Mouse (Mus musculus): ENCODE measurements around the gene Olfr723. TPM values are rescaled to one million over a fixed set of nuclear protein-coding genes. Genes with fewer than 3 reads are reported as not detected.
"Not testable (repeated sequence)": the region's sequence is repeated elsewhere in the genome, so short reads cannot be mapped to it uniquely, and the experiment has no call there.

The Olfr723 gene
- total RNA-seq (2014; rRNA removed; ENCODE audit: low replicate concordance) (not detected in 2 replicates), polyA plus RNA-seq (2015; fragmentation: Nextera tagmentation; extraction: Ambion mirVana) (not detected in 2 replicates)

DNA sequence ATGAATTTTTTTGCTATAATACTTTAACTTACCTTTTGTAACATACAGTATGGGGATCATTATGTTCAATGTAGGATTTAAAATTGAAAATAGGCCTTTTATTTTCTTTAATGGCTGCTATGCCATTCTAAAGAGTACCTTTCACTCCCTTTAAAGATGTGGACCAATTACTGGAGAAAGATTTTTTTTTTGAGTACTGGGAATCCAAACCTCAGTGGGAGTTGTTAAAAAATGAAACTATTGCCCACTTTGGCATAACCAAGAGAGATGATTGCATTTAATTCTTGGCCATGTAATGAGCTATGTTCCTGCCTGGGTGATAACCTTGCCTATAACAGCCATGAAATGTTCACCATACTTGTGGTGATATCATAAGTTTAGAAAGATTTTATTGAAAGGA, at the start of gene Olfr723:
Gene Olfr723 (minus strand): TSS at position 101 of the 400 bp plus-strand sequence.
- H3K36me3 ChIP-seq (replicated peaks; ENCODE audit: control insufficient read depth, insufficient read depth, low read length); H3K4me3 ChIP-seq (ENCODE audit: low read depth, low read length); H3K4me1 ChIP-seq (ENCODE audit: control insufficient read depth, insufficient read depth); H3K9me3 ChIP-seq (replicated peaks; ENCODE audit: control insufficient read depth, low read length); ATAC-seq (ENCODE audit: insufficient read depth, low read depth); DNase-seq (ENCODE audit: low spot score); H3K4me2 ChIP-seq (ENCODE audit: low read depth, low read length); H3K27ac ChIP-seq (ENCODE audit: low read depth); H3K9ac ChIP-seq (replicated peaks; ENCODE audit: low read depth, low read length); H3K27me3 ChIP-seq (ENCODE audit: control insufficient read depth, insufficient read depth, low read length): not testable (repeated sequence)

DNA sequence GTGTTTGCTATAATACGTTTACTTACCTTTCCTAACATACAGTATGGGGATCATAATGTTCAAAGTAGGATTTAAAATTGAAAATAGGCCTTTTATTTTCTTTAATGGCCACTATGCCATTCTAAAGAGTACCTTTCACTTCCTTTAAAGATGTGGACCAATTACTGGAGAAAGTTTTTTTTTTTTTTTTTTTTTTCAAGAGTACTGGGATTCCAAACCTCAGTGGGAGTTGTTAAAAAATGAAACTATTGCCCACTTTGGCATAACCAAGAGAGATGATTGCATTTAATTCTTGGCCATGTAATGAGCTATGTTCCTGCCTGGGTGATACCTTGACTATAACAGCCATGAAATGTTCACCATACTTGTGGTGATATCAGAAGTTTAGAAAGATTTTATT, 31.6 kb upstream of the Olfr723 start, which contains the start of gene Olfr724:
Gene Olfr724 (minus strand): TSS at position 101 of the 400 bp plus-strand sequence.
- DNase-seq (ENCODE audit: low spot score); H3K4me3 ChIP-seq (ENCODE audit: low read depth, low read length); H3K9me3 ChIP-seq (replicated peaks; ENCODE audit: control insufficient read depth, low read length); H3K27ac ChIP-seq (ENCODE audit: low read depth); H3K27me3 ChIP-seq (ENCODE audit: control insufficient read depth, insufficient read depth, low read length); H3K4me2 ChIP-seq (ENCODE audit: low read depth, low read length); H3K36me3 ChIP-seq (replicated peaks; ENCODE audit: control insufficient read depth, insufficient read depth, low read length); H3K9ac ChIP-seq (replicated peaks; ENCODE audit: low read depth, low read length); ATAC-seq (ENCODE audit: insufficient read depth, low read depth); H3K4me1 ChIP-seq (ENCODE audit: control insufficient read depth, insufficient read depth): not testable (repeated sequence)
- 46% methylated on average over 1 of the region's 1 CpGs for WGBS

DNA sequence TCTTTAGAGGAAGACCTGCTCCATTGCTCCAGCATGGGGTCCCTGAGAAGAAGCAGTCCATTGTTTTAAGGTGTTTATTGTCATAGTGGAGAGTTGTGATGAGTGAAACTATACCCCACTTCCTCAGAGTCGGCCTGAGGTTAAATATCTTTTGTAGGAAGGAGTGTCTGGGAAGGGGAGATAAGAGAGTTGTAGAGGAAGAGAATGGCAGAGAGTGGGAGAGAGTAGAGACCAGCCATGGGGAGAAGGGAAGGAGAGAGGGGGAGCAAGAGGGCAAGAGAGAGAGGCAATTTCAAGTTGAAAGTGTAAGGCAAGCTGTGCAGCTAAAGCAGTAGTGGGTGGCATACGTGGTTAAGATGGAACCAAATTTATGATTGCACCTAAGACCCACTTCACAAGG, 24.3 kb upstream of the Olfr723 start:
- H3K4me1 ChIP-seq (ENCODE audit: control insufficient read depth, insufficient read depth): no peaks in the 10 kb centered on the region
- no peak overlapping the region for H3K4me2 ChIP-seq (ENCODE audit: low read depth, low read length)
- DNase-seq (ENCODE audit: low spot score) (no peak), ATAC-seq (ENCODE audit: insufficient read depth, low read depth) (no peak)
- WGBS: 21% methylated on average over 2 of the region's 2 CpGs
- TF ChIP-seq CTCF (IDR thresholded peaks at IDR 0.05; ENCODE audit: low read depth): no peak
- no peak for TF ChIP-seq EP300 (IDR thresholded peaks at IDR 0.05; ENCODE audit: low read depth)
- no peak overlapping the region for H3K9ac ChIP-seq (replicated peaks; ENCODE audit: low read depth, low read length)
- no peak overlapping the region for H3K4me3 ChIP-seq (ENCODE audit: low read depth, low read length)
- H3K27me3 ChIP-seq (ENCODE audit: control insufficient read depth, insufficient read depth, low read length): no peaks in the 10 kb centered on the region
- no peaks in the 10 kb centered on the region for H3K36me3 ChIP-seq (replicated peaks; ENCODE audit: control insufficient read depth, insufficient read depth, low read length)
- no peak overlapping the region for H3K27ac ChIP-seq (ENCODE audit: low read depth)
- H3K9me3 ChIP-seq (replicated peaks; ENCODE audit: control insufficient read depth, low read length): no peaks in the 10 kb centered on the region

DNA sequence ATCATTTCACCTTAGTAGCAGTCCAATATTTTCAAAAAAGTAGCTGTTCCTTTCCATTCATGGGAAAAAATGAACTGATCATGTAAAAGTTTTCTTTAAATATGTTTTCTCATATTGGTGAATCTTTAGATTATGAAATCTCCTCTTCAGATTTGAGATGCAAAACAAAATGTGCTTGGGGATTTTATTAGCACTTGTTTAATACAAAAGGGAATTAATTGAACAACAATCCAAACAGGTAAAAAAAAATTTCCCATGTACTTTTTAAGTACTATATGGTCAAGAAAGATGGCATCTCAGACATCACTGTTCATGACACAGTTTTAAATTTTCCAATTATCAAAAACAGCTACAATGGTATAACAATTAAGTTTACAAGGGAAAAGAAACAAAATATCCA, 29.7 kb downstream of the Olfr723 start, which contains the start of gene Olfr722:
Gene Olfr722 (minus strand): TSS at position 101 of the 400 bp plus-strand sequence.
- Histone ChIP-seq H3K4me1 (ENCODE audit: control insufficient read depth, insufficient read depth) (no peaks in the 10 kb centered on the region), H3K27me3 (ENCODE audit: control insufficient read depth, insufficient read depth, low read length) (no peaks in the 10 kb centered on the region), H3K9me3 (replicated peaks; ENCODE audit: control insufficient read depth, low read length) (no peaks in the 10 kb centered on the region), H3K36me3 (replicated peaks; ENCODE audit: control insufficient read depth, insufficient read depth, low read length) (no peaks in the 10 kb centered on the region), H3K4me3 (ENCODE audit: low read depth, low read length) (no peak within 1 kb of the TSS), H3K9ac (replicated peaks; ENCODE audit: low read depth, low read length) (no peak within 1 kb of the TSS), H3K4me2 (ENCODE audit: low read depth, low read length) (no peak within 1 kb of the TSS), H3K27ac (ENCODE audit: low read depth) (no peak within 1 kb of the TSS)
- DNase-seq (ENCODE audit: low spot score) (no peak), ATAC-seq (ENCODE audit: insufficient read depth, low read depth) (no peak)
- TF ChIP-seq CTCF (IDR thresholded peaks at IDR 0.05; ENCODE audit: low read depth) (no peak), EP300 (IDR thresholded peaks at IDR 0.05; ENCODE audit: low read depth) (no peak)

Other genes with a start within 250 kb of the Olfr723 start
- 29.2 and 34.0 TPM in 2 replicates for gene Armh4, start 148.4 kb downstream of the Olfr723 start, total RNA-seq (2014; rRNA removed; ENCODE audit: low replicate concordance)
- gene Armh4, start 148.4 kb downstream of the Olfr723 start, polyA plus RNA-seq (2015; fragmentation: Nextera tagmentation; extraction: Ambion mirVana): 12.7 and 14.2 TPM in 2 replicates
- gene Olfr722, start 29.8 kb downstream of the Olfr723 start, total RNA-seq (2014; rRNA removed; ENCODE audit: low replicate concordance): not detected in 2 replicates
- gene Olfr722, start 29.8 kb downstream of the Olfr723 start, polyA plus RNA-seq (2015; fragmentation: Nextera tagmentation; extraction: Ambion mirVana): not detected in 2 replicates
- gene Olfr724, start 31.5 kb upstream of the Olfr723 start, total RNA-seq (2014; rRNA removed; ENCODE audit: low replicate concordance): not detected in 2 replicates
- gene Olfr724, start 31.5 kb upstream of the Olfr723 start, polyA plus RNA-seq (2015; fragmentation: Nextera tagmentation; extraction: Ambion mirVana): not detected in 2 replicates
- not detected in 2 replicates for gene Olfr725, start 108.6 kb upstream of the Olfr723 start, total RNA-seq (2014; rRNA removed; ENCODE audit: low replicate concordance)
- gene Olfr725, start 108.6 kb upstream of the Olfr723 start, polyA plus RNA-seq (2015; fragmentation: Nextera tagmentation; extraction: Ambion mirVana): not detected in 2 replicates
- not detected in 2 replicates for gene Olfr726, start 159.2 kb upstream of the Olfr723 start, total RNA-seq (2014; rRNA removed; ENCODE audit: low replicate concordance)
- not detected in 2 replicates for gene Olfr726, start 159.2 kb upstream of the Olfr723 start, polyA plus RNA-seq (2015; fragmentation: Nextera tagmentation; extraction: Ambion mirVana)
- not detected in 2 replicates for gene Olfr727, start 191.4 kb upstream of the Olfr723 start, total RNA-seq (2014; rRNA removed; ENCODE audit: low replicate concordance)
- gene Olfr727, start 191.4 kb upstream of the Olfr723 start, polyA plus RNA-seq (2015; fragmentation: Nextera tagmentation; extraction: Ambion mirVana): not detected in 2 replicates
- not detected in 2 replicates for gene Olfr728, start 210.9 kb upstream of the Olfr723 start, total RNA-seq (2014; rRNA removed; ENCODE audit: low replicate concordance)
- not detected in 2 replicates for gene Olfr728, start 210.9 kb upstream of the Olfr723 start, polyA plus RNA-seq (2015; fragmentation: Nextera tagmentation; extraction: Ambion mirVana)
- gene Olfr729, start 221.1 kb upstream of the Olfr723 start, total RNA-seq (2014; rRNA removed; ENCODE audit: low replicate concordance): not detected in 2 replicates
- not detected in 2 replicates for gene Olfr729, start 221.1 kb upstream of the Olfr723 start, polyA plus RNA-seq (2015; fragmentation: Nextera tagmentation; extraction: Ambion mirVana)

Measured in heart, postnatal 0 days (tissue).